Mouse (Mus musculus): ENCODE results near the gene Prep.
A peak's percentile ranks its signal among the peaks of the same experiment; 100 is the strongest.

Gene Prep

DNA sequence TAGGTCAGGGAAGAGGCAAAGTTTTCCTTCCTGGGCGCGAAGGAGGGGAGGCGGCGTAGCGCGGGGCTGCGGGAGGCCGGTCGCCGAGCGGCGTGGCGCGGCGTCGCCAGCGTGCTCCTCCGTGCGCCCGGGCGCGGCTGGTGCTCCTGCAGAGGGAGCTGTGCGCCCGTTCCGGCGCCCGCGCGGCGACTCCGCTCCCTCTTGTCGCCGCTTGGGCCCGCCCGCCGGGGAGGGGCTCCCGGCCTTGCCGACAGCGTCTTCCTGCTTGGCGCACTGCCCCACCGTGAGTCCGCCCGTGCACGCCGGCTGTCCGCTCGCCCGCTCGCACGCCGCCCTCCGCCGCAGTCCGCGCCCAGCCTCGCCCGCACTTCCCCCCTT lies at the start of gene Prep:
TSS of gene Prep (plus strand) at position 273 of the 378 bp plus-strand sequence.
- peak; percentile 86 to 90 for DNase-seq (ENCODE audit: low spot score in 2 of 2)

DNA sequence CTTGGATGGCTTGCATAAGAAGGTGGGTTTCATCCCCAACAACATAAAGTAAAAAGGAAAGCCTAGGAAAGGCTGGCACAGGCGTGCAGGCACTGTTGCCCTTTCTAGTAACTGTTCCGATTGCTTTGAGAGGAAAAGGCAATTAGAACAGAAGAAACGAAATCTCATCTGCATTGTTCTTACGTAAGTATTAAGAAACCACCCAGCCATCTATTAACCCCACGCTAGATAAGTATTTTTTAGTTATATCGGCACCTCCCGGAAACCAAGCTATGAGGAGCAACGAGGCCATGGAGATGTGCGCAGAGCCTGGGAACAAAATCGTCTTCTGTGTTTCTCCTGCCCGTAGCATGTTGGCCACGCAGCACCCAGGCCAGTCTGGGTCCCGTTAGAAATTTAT lies 49.7 kb upstream of the Prep start:
- DNase-seq (ENCODE audit: low spot score in 2 of 2), result no peak

DNA sequence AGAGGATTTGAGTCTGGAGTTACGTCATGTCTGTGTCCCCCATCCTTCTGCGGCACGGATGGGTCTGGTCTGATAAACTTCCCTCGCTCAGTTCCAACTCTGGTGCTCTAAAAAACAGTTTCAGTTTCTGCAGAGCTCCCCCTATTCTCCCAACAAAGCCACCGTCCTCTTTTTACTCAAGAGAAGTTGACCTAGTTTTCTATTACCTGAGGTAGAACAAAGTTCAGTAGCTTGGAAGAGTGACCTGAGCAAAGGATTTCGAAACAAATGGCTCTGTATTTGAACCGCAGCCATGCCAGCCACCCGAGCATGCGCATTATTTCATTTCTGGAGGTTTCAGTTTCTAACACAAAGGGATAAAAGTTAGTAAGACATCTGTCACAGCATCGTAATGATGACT lies 49.2 kb upstream of the Prep start:
- no peak for DNase-seq (ENCODE audit: low spot score in 2 of 2)

DNA sequence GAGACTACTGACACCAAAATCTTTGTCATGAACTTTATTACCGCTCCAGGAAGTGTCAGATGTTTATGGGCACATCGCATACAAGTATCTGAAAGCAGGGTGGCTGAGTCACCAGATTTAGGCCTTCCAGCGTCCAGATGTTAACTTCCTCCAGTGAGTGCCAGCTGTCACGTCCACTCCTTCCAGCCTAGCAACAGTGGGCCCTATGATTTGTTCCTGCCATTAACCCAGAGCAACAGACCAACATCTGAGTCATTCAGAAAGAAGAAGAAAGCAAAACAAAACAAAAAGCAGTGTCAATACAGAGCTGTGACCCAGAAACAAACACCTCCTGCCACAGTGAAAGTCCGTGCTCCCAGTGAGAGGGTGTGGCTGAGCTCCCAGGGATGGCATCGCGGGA lies 47.6 kb upstream of the Prep start:
- no peak for DNase-seq (ENCODE audit: low spot score in 2 of 2)

DNA sequence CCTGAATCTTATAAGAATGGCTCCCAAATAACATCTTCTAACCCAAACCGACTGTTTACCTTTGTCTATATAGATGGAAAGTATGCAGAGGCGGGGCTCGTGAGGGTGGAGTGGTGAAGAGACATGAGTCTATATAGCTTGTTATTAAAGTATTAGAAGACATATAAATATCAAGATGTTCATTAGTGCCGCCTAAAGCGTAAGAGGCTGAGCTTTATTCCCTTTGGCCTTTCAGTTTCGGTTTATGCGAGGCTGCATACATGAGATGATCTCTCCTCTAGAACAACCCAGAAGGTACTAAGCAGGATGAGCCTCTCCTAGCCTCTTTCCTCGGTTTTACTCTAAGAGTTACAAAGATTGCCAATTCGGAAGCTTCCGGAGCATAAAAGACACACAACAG lies 47.2 kb upstream of the Prep start:
- DNase-seq (ENCODE audit: low spot score in 2 of 2), result no peak

DNA sequence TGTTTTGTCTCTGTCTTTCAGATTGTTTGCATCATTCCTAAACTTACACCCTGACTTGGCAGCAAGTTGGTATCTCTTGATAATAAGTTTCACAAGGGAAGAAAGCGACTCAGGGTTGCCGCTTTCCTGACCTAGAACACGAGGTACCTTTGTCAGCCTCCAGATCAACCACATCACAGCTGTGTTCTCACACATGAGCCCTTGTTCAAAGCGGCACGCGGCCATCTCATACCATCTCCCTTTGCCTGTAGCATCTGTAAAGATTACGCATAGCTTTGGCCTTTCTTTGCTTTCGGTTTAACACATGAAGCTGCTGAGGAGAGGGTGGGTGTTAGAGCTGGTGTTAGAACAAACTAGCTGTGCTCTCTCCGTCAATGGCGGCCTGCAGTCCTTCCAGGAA lies 46.7 kb upstream of the Prep start:
- DNase-seq (ENCODE audit: low spot score in 2 of 2), result no peak

DNA sequence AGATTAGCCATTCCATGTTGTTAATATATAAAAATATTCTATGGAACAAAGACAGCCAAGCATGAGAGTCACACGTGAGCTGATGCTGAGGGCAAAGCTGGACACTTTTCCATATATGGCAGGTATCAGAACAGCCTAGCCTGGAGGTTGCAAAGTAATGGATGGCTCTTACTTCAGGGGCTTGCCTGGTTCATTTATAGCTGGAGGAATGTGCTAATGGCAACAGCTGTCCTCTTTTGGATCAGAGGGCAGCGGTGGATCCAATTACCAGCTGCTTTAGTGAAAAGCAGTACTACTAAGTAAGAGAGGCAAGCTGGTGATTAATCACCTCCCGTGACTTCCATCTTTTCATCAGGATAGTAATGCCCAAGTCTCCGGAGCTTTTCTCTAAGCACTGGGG lies 41.8 kb upstream of the Prep start:
- no peak for DNase-seq (ENCODE audit: low spot score in 2 of 2)

DNA sequence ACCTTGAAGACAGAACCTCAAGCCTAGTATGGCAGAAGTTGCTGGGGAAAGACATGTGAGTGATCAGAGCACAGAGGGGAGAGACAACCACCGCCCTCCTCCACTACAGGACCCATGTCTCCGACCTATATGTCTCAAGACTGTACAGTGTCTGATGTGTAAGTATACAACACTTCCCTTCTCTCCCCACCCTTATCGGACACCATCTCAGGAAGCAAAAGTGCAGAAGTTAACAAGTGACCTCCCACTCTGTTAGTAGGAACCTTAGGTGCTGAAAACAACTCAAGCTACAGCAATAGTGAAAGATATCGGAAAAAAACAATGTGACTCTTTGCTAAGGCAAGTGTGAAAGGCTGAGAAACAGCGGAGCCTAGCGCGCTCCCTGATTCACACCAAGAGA lies 40.1 kb upstream of the Prep start:
- no peak for DNase-seq (ENCODE audit: low spot score in 2 of 2)

DNA sequence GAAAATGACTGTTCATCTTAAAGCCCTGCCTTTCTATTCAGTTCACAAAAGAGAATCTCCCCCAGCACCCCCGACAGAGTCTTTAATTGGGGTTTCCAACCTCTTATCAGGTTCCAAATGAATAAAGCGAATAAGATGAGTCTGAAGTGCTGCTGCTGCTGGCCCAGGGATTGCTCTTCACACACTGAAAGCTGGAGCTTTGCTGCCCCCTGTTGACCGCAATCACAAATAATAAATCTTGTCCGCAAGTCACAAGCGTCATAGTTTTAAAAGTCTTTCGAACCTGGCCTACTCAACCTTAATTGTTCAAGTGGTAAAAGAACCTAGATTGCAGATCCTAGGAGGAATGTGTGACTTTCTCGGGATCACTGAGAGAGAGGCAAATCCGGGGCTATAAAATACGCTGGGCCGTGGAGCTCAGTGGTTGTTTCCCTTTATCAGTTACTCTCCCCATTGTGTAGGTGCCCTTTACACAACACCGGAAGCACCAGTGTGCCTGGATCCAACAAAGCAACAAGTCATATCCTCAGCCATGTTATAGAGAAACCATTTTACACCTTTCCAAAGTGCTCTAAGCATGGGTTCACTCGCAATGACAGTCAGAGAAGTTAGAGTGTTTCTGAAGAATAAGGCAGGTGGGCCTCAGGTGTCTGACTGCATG lies 21.6 kb upstream of the Prep start:
- DNase-seq (ENCODE audit: low spot score in 2 of 2), result peak; percentile 53 to 58

DNA sequence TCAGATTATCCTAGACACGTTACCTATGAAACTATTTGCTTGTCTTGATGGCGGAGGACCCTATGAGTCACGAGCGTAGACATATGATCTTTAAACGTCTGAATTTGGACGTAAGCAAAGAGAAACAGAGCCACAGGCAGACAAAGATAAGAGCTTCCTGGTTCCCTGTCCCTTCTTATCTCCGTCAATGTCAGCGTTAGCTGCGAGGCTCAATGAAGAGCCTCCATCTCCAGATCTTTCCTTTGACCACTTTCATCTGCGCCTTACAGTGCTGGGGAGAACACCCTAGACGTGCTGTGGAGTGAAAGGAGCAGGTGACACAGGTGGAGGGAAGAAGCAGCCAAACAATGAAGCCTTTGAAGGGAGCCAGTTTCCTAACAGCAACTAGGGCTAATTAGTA lies 18.8 kb upstream of the Prep start:
- DNase-seq (ENCODE audit: low spot score in 2 of 2), result no peak

DNA sequence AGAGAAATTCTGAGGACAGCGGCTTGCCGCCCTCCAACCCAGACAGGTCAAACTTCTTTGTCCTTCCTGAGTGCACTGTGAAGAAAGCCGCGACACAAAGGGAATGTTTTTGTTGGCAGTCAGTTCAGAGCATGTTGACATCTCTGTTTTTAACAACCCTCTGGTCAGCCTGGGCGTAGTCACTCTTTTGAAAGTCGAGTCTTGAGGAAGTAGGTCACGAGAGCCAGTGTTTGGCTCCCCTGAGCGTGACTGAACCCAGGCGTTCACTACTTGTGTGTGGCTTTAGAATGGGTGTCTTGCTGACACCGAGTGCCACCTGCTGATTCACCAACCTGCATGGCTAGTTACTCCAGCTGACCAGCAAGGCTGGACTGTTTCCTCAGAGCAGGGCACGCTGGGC lies 18.4 kb upstream of the Prep start:
- DNase-seq (ENCODE audit: low spot score in 2 of 2), result peak; percentile 42 to 79

DNA sequence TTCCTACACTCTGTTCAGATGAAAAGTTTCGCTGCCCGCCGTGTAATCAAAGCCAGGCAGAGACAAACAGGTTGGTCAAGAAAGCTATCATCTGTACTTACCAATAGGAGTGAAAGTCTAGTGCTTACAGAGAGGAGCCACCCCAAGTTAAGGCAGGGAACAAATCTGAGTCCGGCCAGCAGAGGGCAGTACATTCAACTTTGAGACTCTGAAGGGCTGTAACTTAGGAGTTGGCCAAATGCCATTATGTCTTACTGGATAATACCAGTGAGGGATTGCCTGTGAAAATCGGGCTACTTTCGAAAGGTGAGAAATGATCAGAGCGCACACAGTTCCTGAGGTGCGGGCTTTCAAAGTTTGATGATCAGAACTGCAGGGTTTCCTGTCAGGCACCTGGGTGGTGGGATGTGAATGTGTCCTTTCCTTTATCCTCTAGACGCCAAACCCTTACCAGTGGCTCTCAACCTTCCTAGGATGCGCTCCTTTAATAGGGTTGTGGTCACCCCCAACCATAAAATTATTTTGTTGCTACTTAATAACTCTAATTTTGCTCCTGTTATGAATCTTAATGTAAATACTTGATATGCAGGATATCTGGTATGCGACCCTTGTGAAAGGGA lies 15.8 kb upstream of the Prep start:
- DNase-seq (ENCODE audit: low spot score in 2 of 2), result peak; percentile 56 to 77

DNA sequence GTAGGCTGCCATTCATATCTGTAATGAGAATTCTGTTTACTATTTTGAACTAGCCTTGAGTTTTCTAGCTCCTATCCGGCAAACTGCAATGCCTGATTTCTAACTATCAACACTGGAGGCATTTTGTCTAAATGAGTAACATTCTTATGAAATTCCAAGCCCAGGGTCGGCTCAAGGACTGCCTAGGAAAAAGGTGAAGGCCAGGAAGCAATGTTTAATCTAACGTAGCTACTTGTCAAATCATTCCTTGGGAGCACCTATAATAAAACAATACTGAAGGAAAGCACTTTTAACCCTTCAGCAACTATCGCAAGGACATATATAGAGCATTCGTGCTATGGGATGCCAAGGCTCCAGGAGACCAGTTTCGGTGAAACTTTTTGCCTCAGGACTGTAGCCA lies 8.6 kb upstream of the Prep start:
- no peak for DNase-seq (ENCODE audit: low spot score in 2 of 2)

DNA sequence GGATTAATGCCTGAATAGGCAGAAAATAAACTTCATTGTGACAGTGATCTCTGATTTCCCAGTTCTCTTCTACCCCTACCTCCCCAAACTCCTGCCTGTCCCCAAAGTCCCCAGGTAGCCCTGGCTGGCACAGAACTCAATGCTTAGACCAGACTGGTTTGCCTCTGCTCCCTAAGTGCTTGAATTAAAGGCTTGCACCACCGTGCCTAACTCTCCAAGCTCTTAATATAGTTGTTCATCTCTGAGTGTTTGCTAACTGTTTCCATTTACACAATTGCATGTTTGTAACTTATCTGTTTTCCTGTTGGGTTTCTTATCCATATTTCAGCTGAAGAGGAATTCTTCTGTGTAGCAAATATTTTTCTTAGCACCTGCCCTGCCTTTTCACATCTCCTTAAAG lies 6.2 kb upstream of the Prep start:
- no peak for DNase-seq (ENCODE audit: low spot score in 2 of 2)

DNA sequence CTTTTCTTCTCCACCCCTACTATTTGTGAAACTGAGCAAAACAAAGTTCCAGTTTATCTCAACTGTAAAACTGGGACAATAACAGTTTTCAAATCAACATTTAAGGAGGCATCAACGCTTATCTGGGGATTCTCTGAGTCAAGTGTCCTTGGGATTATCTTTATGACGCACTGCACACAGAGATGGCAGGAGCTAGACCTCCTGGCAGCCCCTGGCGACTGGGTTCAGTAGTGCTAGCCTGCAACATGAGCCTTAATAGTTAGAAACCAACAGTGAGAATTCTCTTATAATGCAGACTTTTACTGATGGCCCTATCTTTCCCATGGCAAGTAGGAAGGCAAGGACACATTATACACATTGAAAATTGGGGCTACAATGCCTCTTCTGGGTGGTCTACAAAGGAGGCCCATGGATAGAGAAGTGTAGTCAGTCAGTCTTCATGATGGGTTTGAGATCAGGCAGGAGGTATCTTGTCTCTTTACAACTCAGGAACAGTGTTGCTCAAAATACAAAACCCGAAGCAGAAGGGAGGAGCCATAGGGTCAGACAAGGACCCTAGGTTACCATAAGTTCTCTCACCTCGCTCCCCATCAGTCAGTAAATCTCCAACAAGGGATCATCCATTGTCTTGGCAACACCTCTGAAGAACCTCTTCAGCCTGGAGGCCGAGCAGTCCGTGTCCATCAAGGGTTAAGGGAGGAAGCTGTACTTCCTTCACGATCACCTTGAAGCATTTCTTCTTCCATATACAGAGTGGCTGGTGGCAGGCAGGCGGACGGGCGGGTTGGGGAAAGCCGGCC lies 672 bp upstream of the Prep start:
- DNase-seq (ENCODE audit: low spot score in 2 of 2), result no peak

DNA sequence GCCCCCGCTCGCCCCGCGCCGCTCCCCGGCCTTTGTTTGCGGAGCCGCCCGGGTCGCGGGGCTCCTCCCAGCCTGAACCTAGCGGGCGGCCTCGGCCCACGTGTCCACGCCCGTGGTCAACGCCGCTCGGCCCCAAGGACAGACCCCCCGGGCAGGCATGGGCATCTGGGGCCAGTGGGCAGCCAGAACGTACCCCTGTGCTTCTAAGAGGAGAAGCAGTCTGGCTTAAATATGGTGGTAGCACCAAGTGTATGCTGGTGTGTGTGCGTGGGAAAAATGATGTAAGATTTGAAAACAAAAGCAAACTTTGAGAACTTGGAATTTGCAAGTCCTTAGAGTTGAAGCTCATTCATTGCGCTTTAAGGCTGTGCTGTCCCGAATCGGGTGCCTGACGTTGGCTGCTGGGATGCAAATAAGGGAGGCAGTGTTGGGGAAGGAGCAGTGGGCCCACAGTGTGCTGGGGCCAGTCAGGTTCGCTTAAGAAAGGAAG lies 478 bp downstream of the Prep start:
- peak in 1 of 2 experiments; percentile 30 for DNase-seq (ENCODE audit: low spot score in 2 of 2)

DNA sequence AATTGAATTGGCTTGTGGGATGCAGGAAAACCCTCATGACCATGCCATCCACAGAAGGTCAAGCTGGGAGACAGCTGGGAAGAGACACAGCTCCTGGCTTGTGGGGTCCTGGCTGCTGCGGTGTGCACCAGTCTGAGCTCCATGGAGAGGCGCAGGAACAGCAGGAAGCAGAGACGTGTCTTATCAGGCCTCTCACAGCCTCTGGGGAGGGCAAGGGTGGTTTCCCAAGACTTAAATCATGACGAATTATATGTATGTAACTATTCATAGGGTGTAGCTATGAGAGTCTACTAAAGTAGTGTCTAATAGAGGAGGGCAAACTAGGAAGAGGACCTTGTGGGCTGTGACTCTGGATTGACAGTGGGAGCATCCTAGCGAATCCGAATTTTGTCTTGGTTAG lies 2.6 kb downstream of the Prep start:
- DNase-seq (ENCODE audit: low spot score in 2 of 2), result no peak

DNA sequence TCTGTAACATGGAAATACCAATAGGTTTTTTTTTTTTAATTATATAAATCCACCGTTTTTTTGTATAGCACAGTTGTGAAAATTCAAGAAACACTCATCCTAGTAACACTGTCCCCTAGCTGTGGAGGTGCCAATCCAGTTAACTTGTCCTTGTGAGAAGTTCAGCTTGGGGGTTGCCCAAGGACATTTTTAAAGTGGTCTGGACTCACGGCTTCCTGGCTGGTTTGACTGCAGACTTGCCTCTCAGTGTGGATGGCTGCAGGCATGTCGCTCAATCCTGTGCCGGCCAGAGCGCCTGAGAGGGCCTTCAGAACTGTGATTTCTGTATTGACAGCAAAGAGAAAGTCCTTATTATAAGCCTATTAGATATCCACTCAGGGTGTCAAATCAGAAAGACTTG lies 3.4 kb downstream of the Prep start:
- DNase-seq (ENCODE audit: low spot score in 2 of 2), result no peak

DNA sequence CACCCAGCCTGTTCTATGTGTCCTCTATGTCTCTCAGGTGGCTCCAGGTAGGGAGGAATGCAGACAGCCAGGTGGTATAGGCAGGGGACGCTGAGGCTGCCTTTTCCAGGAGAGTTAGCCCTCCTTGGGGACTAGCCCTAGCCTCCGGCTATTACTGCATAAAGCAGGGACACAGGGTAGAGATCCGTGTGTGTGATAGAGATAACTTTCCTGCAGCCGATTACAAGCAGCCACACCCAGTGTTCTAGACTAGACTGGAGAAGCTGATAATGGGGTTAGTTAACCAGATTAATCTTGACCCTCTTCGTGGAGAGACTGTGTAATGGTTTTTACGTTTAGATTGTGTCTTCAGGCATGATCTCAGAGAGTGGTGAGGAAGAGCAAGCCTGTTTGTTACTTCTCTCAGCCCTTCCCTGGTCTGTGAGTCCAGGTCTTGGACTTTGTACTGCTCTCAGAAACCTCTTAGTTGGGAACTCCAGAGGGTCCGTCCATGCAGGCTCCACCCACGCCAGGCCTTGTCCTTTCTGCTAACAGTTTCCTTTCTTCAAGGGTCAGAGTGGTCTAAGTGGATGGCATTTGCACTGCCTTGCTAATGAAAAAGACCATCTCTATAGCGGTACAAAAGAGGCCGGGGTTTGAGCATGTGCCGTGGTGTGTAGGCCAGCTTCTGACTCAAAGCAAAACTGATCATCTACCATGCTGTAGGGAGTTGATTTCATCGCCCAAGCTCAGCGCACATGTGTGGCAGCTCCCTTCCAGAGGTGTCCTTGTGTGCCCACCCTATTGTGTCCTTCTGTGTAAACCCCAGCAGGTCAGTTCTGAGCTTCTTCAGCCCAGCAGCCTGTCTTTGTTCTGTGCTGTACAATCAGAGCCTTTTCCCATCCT lies 4.2 kb downstream of the Prep start:
- DNase-seq (ENCODE audit: low spot score in 2 of 2), result no peak

DNA sequence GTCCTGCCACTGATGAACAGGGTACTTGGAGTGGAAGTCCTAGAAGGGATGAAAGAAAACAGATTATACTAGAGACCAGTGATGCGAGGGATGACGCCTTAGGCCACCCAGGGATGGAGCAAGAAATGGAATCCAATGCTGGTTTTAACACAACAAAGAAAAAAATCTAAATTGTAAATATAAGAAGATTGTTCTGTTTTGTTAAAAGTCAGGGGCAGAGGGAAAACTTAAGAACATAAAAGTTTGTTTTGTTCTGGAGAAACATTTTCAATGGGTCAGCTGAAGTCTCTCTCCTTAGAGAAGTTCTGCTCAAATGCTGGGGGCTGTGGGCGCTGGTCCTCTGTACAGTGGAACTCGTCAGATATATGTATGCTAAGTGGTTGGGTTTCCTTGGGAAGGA lies 5.3 kb downstream of the Prep start:
- DNase-seq (ENCODE audit: low spot score in 2 of 2), result no peak

DNA sequence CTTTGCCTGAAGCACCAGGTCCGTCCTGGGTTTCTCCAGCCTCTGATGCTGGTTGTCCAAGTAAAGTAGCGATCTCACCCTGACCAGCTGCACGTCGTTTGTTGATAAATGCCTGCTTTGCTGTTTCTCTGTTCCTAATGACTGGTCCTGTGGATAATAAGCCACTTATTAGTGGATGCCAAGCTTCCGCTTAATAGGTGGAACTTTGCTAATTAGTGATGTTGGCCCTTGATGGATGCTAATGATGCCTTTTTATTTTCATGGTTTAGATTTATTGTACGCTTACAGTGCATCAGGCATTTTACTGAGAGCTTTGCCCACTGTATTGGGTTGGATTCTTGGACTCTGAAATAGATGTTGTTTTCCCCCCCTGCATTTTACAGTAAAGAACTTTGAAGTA lies 7.5 kb downstream of the Prep start:
- no peak for DNase-seq (ENCODE audit: low spot score in 2 of 2)

DNA sequence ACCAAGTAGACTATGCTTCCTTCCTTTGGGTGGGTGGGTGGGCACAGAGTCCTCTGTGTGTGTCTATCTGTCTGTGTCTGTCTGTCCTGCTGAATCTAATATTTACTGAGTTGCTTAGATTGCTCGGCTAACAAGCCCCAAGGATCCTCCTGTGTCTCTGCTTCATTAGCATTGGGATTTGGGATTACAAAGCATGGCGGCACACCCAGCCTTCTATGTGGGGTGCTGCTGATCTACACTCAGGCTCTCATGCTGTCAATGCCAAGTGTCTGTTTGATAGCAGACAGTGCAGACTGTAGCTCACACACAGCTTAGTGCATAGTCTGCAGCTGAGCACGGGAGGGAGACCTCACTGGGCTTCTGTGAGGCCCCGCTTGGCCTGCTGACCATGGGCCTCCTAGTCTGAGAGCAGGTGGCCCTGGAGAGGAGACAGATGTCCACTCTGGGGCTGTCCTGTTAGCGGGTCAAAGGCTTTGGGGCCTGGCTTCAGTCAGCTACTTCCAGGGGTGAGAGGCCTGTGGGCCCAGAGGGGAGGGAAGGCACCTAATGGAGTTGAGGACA lies 8.6 kb downstream of the Prep start:
- DNase-seq (ENCODE audit: low spot score in 2 of 2), result no peak
